Mouse (Mus musculus): ENCODE data around the gene Skint8. TPM values are rescaled to one million over a fixed set of nuclear protein-coding genes. Genes with fewer than 3 reads are reported as not detected.

Skint8 gene
- polyA plus RNA-seq (2015; fragmentation: Nextera tagmentation; extraction: Ambion mirVana) = not detected in 2 replicates

DNA sequence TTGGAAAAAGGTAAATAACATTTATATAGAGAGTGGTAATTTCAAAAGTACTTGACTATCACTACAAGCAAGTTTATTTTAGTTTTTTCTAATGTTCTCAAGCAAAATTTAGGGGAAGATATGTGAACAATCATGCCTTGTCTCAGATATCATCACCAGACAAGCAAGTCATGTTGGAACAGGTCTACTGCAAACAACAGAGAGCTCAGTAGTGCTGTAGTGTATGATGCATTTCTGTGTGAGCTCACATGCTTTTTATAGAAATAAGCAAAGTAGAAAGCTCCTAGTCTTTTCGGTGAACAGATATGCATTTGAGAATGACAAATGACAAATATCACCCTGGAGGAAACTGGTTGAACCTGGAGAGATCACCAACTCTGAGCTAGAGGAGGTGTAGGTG is at the start of gene Skint8:
Skint8 (plus strand) TSS at position 301 of the 400 bp plus-strand sequence.

DNA sequence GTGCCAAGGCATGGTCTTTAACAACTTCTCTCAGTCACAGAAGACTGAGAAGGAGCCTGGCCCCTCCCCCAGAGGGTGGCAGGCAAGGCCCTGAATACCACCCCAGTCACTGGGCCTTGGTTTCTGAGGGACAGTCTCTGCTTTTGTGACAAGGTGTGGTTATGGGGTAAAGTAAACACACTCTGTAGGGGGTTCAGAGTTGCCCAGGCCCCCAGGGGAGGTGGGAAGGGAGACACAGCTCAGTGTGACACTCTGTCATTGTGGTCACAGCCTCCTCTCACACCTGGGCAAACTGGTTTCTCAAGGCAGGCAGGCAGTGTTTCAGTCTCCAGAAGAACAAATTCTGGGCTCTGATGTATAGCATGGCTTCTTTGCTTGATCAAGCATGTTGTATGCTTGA is 16.4 kb upstream of the Skint8 start, which contains the start of gene Slc5a9:
Slc5a9 (minus strand) TSS at position 144 of the 400 bp plus-strand sequence.

DNA sequence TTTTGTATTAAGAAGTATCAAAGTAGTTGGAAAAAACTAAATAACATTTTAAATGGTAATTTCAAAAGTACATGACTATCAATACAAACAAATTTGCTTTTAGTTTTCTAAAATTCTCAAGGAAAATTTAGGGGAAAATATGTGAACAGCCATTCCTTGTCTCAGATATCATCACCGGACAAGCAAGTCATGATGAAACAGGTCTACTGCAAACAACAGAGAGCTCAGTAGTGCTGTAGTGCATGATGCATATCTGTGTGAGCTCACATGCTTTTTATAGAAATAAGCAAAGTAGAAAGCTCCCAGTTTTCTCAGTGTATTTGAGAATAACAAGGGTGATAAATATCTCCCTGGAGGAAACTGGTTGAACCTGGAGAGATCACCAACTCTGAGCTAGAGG is 53.4 kb downstream of the Skint8 start, which contains the start of gene Skint7:
Skint7 (plus strand) TSS at position 301 of the 400 bp plus-strand sequence.

Other genes starting within 250 kb of the Skint8 start
- gene Spata6, start 199.4 kb upstream of the Skint8 start, polyA plus RNA-seq (2015; fragmentation: Nextera tagmentation; extraction: Ambion mirVana) = 15.2 and 15.5 TPM in 2 replicates
- not detected in 2 replicates for gene Slc5a9, start 16.5 kb upstream of the Skint8 start, polyA plus RNA-seq (2015; fragmentation: Nextera tagmentation; extraction: Ambion mirVana)
- gene Skint7, start 53.5 kb downstream of the Skint8 start, polyA plus RNA-seq (2015; fragmentation: Nextera tagmentation; extraction: Ambion mirVana) = not detected in 2 replicates
- gene Skint1, start 86.9 kb downstream of the Skint8 start, polyA plus RNA-seq (2015; fragmentation: Nextera tagmentation; extraction: Ambion mirVana) = not detected in 2 replicates
- gene Skint4, start 152.6 kb downstream of the Skint8 start, polyA plus RNA-seq (2015; fragmentation: Nextera tagmentation; extraction: Ambion mirVana) = not detected in 2 replicates

Data from neural tube, postnatal 0 days (tissue).